Mouse (Mus musculus) ovary, postnatal 10 days (tissue): Measurements from ENCODE around the gene Hmgcll1.
"Not testable (repeated sequence)": the region's sequence is repeated elsewhere in the genome, so short reads cannot be mapped to it uniquely, and the experiment has no call there.

Experiments used
- DNase-seq: peaks from one replicate; pipeline ENCODE4 v3.0.0; 2022; ENCODE audit warnings: low spot score

The Hmgcll1 gene

GRCm38 (mm10) chr9:76060935-76061334 is 46.3 kb downstream of the Hmgcll1 start:
- no peak for DNase-seq

- DNase-seq: no peak
These were observed 46.8 kb downstream of the Hmgcll1 start for GRCm38 (mm10) chr9:76061492-76061891.

- no peak for DNase-seq
These were observed 49.5 kb downstream of the Hmgcll1 start for GRCm38 (mm10) chr9:76064164-76064563.

GRCm38 (mm10) chr9:76091561-76091960 is 76.9 kb downstream of the Hmgcll1 start:
- no peak for DNase-seq

- no peak for DNase-seq
These were observed 82.6 kb downstream of the Hmgcll1 start for GRCm38 (mm10) chr9:76097221-76097620.

- no peak for DNase-seq
These were observed 85.3 kb downstream of the Hmgcll1 start for GRCm38 (mm10) chr9:76099981-76100380.

- not testable (repeated sequence) for DNase-seq
These were observed 89.8 kb downstream of the Hmgcll1 start for GRCm38 (mm10) chr9:76104416-76104815.

- DNase-seq: no peak
These were observed 90.2 kb downstream of the Hmgcll1 start for GRCm38 (mm10) chr9:76104846-76105245.

- DNase-seq: not testable (repeated sequence)
These were observed 108.2 kb downstream of the Hmgcll1 start for GRCm38 (mm10) chr9:76122888-76123287.

- DNase-seq: no peak
These were observed 109.6 kb downstream of the Hmgcll1 start for GRCm38 (mm10) chr9:76124249-76124648.

GRCm38 (mm10) chr9:76129353-76129752 is 114.7 kb downstream of the Hmgcll1 start:
- DNase-seq: no peak

- no peak for DNase-seq
These were observed 119.4 kb downstream of the Hmgcll1 start for GRCm38 (mm10) chr9:76134042-76134441.

GRCm38 (mm10) chr9:76138378-76139109 is 123.9 kb downstream of the Hmgcll1 start:
- DNase-seq: no peak

GRCm38 (mm10) chr9:76145593-76145992 is 130.9 kb downstream of the Hmgcll1 start:
- DNase-seq: no peak

- no peak for DNase-seq
These were observed 147.8 kb downstream of the Hmgcll1 start for GRCm38 (mm10) chr9:76162446-76162845.

GRCm38 (mm10) chr9:76168355-76168754 is 153.7 kb downstream of the Hmgcll1 start:
- DNase-seq: no peak

GRCm38 (mm10) chr9:76172686-76173295 is 158.1 kb downstream of the Hmgcll1 start:
- no peak for DNase-seq

- DNase-seq: no peak
These were observed 164.6 kb downstream of the Hmgcll1 start for GRCm38 (mm10) chr9:76179221-76179620.
